Mouse (Mus musculus): ENCODE measurements around the gene Ptpn7. TPM values are rescaled to one million over a fixed set of nuclear protein-coding genes. Genes with fewer than 3 reads are reported as not detected.

The Ptpn7 gene
- total RNA-seq, 1 experiment from 2014 or later, result 78.6 TPM

DNA sequence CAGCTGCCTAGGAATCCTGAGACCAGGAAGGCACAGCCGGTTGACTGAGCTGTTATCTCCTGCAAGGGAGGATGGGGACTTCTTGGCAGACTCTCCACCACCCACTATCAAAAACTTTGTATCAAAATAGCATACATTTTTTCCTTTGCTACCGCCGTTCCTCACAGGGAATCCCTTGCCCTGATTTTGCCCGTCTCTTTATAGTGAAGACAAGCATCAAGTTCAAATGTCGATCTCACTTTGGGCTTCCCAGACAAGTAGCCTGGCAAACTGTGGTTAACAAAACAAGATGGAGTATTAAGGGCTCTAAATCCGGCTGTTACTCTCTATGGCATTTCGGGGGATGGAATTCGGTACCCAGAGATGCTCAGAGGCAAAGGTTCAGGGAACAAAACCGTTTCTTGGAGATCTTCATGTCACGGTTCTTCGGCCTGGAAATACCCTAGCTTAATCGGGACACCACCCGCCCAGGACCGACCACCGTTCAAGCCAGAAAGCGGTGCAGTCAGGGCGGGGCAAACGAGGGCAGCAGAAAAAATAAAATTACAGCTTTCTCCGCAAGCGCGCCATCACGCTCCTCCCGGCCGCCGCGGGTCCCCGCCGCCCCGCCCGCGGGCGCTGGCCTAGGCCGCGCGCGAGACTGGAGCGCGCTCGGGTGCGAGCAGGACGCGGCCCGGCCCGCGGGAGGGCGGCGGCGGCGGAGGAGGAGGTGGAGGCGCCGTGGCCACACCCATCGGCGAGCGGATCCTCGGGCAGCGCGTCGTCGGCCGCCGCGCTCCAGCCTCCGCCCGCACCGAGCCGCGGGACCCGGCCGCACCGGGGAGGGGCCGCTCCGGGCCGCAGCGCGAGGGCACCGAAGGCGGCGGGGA lies 13.8 kb downstream of the Ptpn7 start, which contains the start of gene Arl8a:
Arl8a (plus strand) TSS at position 748 of the 869 bp plus-strand sequence.
- ATAC-seq (replicated peaks in 1 of 2; ENCODE audit: insufficient read depth in 1 of 2, low FRiP score in 2 of 2, low TSS enrichment in 1 of 2, low read depth in 1 of 2, poor library complexity in 2 of 2, severe bottlenecking in 2 of 2), result peak; percentile 29 to 48; a peak in 2 of 4 replicates

- peak; percentile 61 to 68 for ATAC-seq (replicated peaks in 1 of 2; ENCODE audit: insufficient read depth in 1 of 2, low FRiP score in 2 of 2, low TSS enrichment in 1 of 2, low read depth in 1 of 2, poor library complexity in 2 of 2, severe bottlenecking in 2 of 2)
Measured at GRCm38 (mm10) chr1:135146946-135147701, 14.6 kb downstream of the Ptpn7 start.

DNA sequence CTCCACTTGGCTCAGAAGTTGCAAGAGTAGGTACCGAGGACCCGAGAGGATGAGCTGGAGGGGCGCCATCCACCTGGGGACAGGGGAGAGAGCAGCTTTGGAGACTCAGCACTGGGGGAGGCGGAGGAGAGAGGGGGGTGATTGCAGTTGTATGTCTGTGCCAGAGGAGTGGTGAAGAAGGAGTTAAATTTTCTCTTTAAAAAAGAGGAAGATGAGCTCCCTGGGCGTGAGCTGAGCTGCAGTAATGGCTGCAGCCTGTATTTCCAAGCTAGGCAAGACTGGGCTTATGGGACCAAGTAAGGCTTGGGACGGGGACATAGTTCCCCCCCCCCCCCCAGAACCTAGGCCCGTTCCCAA lies 15.2 kb downstream of the Ptpn7 start:
- ATAC-seq (replicated peaks in 1 of 2; ENCODE audit: insufficient read depth in 1 of 2, low FRiP score in 2 of 2, low TSS enrichment in 1 of 2, low read depth in 1 of 2, poor library complexity in 2 of 2, severe bottlenecking in 2 of 2), result peak; percentile 77 to 83

DNA sequence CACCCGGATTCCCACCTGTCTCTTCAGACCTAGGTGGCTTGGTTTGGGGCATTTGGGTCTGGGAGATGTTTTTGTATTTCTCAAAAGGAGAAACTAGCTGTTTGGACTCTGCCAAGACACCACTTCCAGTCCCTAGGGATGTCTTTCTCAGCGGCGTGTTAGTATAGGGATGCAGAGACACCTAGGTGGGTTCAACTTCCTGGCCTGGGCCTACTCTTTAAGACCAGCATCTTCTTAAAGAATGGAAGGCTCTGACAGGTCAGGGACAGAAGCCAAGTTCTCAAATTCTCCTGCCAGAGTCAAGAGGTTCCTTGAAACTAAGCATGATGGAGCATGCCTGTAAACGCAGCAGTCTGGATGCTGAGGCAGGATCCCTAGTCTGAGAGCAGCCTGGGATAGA lies 16.0 kb downstream of the Ptpn7 start:
- no peak for ATAC-seq (replicated peaks in 1 of 2; ENCODE audit: insufficient read depth in 1 of 2, low FRiP score in 2 of 2, low TSS enrichment in 1 of 2, low read depth in 1 of 2, poor library complexity in 2 of 2, severe bottlenecking in 2 of 2)

- ATAC-seq (replicated peaks in 1 of 2; ENCODE audit: insufficient read depth in 1 of 2, low FRiP score in 2 of 2, low TSS enrichment in 1 of 2, low read depth in 1 of 2, poor library complexity in 2 of 2, severe bottlenecking in 2 of 2), result no peak
Measured at GRCm38 (mm10) chr1:135148996-135149395, 16.5 kb downstream of the Ptpn7 start.

DNA sequence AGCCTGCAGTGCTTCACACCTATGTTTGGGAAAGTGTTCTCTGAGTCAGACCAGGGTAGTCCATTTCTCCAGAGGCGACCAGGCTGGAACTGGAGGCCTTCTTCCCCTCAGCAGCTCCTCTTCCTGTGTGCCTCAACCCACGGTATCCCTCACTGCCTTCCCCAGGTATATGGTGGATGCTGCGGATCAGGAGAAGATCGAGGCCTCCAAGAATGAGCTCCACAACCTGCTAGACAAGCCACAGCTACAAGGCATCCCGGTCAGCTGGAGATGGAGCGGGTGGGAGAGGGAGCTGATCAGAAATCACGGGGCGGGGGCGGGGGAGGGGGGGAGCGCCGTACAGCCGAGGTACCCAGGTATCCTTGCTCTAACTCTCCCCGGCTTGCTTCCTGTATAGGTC lies 21.5 kb downstream of the Ptpn7 start:
- ATAC-seq (replicated peaks in 1 of 2; ENCODE audit: insufficient read depth in 1 of 2, low FRiP score in 2 of 2, low TSS enrichment in 1 of 2, low read depth in 1 of 2, poor library complexity in 2 of 2, severe bottlenecking in 2 of 2), result no peak

- peak; percentile 77 to 90 for ATAC-seq (replicated peaks in 1 of 2; ENCODE audit: insufficient read depth in 1 of 2, low FRiP score in 2 of 2, low TSS enrichment in 1 of 2, low read depth in 1 of 2, poor library complexity in 2 of 2, severe bottlenecking in 2 of 2)
Measured at GRCm38 (mm10) chr1:135154411-135154959, 22.0 kb downstream of the Ptpn7 start.

DNA sequence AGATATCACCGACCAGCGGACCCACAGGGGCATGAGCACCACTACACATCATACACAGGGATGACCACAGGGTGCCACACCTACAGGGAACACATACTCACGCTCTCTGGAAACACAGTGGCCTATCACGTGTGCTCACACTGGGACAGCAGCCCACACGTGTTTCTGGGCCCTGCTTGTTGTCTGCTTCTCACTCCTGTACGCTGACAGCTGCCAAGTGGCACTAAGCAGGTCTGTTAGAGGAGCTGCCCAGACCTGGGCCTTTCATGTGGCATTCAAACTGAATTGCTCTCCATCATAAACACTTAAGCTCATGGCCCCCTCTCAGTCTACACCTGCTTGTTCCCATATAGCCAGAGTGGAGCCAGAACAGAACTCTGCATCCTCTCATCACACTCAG lies 23.8 kb downstream of the Ptpn7 start:
- no peak for ATAC-seq (replicated peaks in 1 of 2; ENCODE audit: insufficient read depth in 1 of 2, low FRiP score in 2 of 2, low TSS enrichment in 1 of 2, low read depth in 1 of 2, poor library complexity in 2 of 2, severe bottlenecking in 2 of 2)

GRCm38 (mm10) chr1:135158633-135159032 lies 26.1 kb downstream of the Ptpn7 start:
- ATAC-seq (replicated peaks in 1 of 2; ENCODE audit: insufficient read depth in 1 of 2, low FRiP score in 2 of 2, low TSS enrichment in 1 of 2, low read depth in 1 of 2, poor library complexity in 2 of 2, severe bottlenecking in 2 of 2), result no peak

DNA sequence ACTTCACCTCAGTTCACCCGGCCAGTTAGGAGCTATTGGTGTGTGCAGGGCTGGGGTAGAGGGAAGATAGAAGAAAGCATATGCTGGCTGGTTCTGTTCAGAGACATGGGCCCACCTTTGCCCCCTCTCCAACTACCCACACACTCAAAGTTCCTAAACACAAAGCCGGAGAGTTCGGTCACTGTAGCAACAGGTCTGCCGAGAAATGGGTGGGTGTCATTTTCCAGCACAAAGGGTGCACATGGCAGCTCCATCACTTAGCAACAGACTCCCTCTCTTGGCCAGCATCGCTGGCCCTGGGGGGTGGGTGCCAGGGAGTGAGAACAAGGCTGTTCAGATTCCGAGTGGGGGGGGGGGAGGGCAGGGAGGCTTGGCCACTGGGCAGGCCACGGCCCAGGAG lies 26.6 kb downstream of the Ptpn7 start:
- ATAC-seq (replicated peaks in 1 of 2; ENCODE audit: insufficient read depth in 1 of 2, low FRiP score in 2 of 2, low TSS enrichment in 1 of 2, low read depth in 1 of 2, poor library complexity in 2 of 2, severe bottlenecking in 2 of 2), result no peak

DNA sequence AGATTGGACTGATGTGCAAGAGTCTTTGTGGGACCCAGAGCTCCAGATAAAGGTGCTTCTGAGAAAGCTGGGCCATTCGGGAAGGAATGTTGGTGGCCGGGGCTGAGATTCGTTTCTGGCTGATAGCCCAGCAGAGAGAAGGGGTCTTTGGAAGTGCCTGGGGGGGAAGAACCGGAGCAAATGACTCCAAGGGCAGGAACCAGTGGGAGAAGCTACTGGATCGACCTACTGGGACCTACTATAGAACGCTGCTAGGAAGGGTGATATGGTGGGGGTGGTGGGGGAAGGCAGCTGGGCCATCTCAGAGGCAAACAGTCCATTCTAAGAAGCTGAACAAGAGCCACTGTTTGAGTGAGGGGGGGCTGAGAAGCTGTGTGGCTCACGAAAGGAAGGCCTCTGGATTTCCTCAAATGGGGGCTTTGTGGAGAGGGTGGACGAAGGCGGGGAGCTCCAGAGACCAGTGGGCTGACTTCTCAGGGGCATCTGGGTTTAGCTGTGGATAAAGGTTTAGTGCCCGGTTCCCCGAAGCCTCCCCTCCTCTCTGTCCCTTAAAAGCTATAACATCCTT lies 27.1 kb downstream of the Ptpn7 start:
- ATAC-seq (replicated peaks in 1 of 2; ENCODE audit: insufficient read depth in 1 of 2, low FRiP score in 2 of 2, low TSS enrichment in 1 of 2, low read depth in 1 of 2, poor library complexity in 2 of 2, severe bottlenecking in 2 of 2), result no peak

GRCm38 (mm10) chr1:135160411-135161050 lies 28.0 kb downstream of the Ptpn7 start:
- ATAC-seq (replicated peaks in 1 of 2; ENCODE audit: insufficient read depth in 1 of 2, low FRiP score in 2 of 2, low TSS enrichment in 1 of 2, low read depth in 1 of 2, poor library complexity in 2 of 2, severe bottlenecking in 2 of 2), result no peak

DNA sequence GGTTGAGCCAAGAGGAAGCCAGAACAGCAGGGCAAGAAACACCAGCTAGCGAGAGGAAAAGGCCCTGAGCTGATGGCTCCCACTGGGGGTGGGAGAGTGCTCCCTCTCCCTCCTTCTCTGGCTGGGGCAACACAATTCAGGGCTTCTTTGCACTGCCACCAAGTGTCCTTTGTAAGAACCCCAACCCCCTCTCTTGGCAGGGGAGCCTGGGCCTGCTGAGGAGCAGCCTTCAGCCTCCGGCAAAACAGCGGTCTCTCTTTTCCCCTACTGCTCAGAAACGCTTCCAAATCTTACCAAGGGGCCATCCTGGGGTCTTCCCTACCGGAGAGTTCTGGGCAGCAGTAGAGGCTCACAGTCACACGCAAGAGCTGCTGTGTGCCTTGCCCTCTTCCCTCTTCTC lies 30.2 kb downstream of the Ptpn7 start:
- ATAC-seq (replicated peaks in 1 of 2; ENCODE audit: insufficient read depth in 1 of 2, low FRiP score in 2 of 2, low TSS enrichment in 1 of 2, low read depth in 1 of 2, poor library complexity in 2 of 2, severe bottlenecking in 2 of 2), result no peak

DNA sequence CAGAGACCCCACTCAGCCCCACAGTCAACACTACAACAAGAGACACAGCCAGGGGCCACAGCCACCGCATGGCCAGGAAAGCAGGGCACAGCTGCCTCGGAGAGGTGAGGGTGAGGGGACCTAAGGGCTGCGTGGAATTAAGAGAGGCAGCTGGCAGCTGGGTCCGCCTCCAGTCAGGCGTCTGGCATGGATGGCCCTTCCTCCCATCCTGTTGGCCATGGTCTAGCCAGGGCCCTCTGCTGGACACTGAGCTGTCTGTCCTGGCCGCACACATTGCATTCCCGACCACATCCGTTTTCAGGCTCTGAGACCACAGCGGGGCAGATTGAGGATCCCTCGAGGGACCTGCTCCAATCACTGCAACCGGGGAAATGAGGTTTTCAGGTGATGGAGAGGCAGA lies 34.9 kb downstream of the Ptpn7 start, which contains the start of gene Gpr37l1:
Gpr37l1 (minus strand) TSS at position 247 of the 400 bp plus-strand sequence.
- ATAC-seq (replicated peaks in 1 of 2; ENCODE audit: insufficient read depth in 1 of 2, low FRiP score in 2 of 2, low TSS enrichment in 1 of 2, low read depth in 1 of 2, poor library complexity in 2 of 2, severe bottlenecking in 2 of 2), result no peak; a peak in 1 of 4 replicates

GRCm38 (mm10) chr1:135168453-135169200 lies 36.1 kb downstream of the Ptpn7 start:
- ATAC-seq (replicated peaks in 1 of 2; ENCODE audit: insufficient read depth in 1 of 2, low FRiP score in 2 of 2, low TSS enrichment in 1 of 2, low read depth in 1 of 2, poor library complexity in 2 of 2, severe bottlenecking in 2 of 2), result no peak

GRCm38 (mm10) chr1:135169556-135170224 lies 37.2 kb downstream of the Ptpn7 start:
- no peak for ATAC-seq (replicated peaks in 1 of 2; ENCODE audit: insufficient read depth in 1 of 2, low FRiP score in 2 of 2, low TSS enrichment in 1 of 2, low read depth in 1 of 2, poor library complexity in 2 of 2, severe bottlenecking in 2 of 2)
